Mouse (Mus musculus): Measurements from ENCODE around the gene Eif1b.

DNA sequence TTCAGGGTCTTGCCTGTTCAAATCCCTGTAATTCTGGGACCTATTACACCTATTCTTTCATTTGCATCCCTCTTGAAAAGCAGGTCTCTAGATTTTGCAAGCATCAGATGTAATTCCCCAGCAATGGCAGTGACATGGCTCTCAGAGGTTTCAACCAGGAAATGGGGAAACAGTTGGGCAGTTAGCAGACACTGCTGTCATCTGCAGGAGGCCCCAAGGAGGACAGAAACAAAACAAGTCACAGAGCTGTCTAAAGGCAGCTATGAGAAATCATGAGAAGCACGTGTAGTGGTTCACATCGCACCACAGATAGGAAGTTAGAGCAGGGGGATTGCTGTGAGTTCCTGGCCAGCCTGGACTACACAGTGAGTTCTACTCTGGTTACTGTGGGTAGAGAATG, 12.4 kb downstream of the Eif1b start:
- no peak for TF ChIP-seq CTCF (IDR thresholded peaks at IDR 0.05; ENCODE audit: low read depth, low read length)
- no peak for TF ChIP-seq POLR2AphosphoS5 (IDR thresholded peaks at IDR 0.05; ENCODE audit: insufficient replicate concordance, low read depth, low read length)
- TF ChIP-seq GATA1 (IDR thresholded peaks at IDR 0.05; ENCODE audit: borderline replicate concordance, low read length): no peak
